Mouse (Mus musculus) E14TG2a.4 (cell line): ENCODE data around the gene Garem2.

ENCODE experiments used
- H3K27me3 ChIP-seq: 2 replicates; pipeline ENCODE4 v1.6.1; 2014; ENCODE audit warnings: low read length, control low read depth; ENCODE audit not compliant: insufficient read depth
- H3K36me3 ChIP-seq: 2 replicates; pipeline ENCODE4 v1.6.1; 2014; ENCODE audit warnings: low read length, control low read depth; ENCODE audit not compliant: insufficient read depth
- H3K4me1 ChIP-seq: replicated peaks from 2 replicates; pipeline ENCODE4 v1.6.1; 2014; ENCODE audit warnings: low read depth, low read length, control low read depth
- H3K4me3 ChIP-seq: replicated peaks from 2 replicates; pipeline ENCODE4 v1.5.1; 2014; ENCODE audit warnings: mild to moderate bottlenecking, low read length
- H3K9me3 ChIP-seq: 2 replicates; pipeline ENCODE4 v1.6.1; 2014; ENCODE audit warnings: low read length, control low read depth
- CTCF ChIP-seq: conservative IDR thresholded peaks from 2 replicates; pipeline ENCODE4 v1.5.1; 2014; ENCODE audit warnings: low read length
- NANOG ChIP-seq: IDR thresholded peaks from 2 replicates; pipeline ENCODE4 v1.6.1; 2014; ENCODE audit warnings: borderline replicate concordance, low read length, mixed read lengths
- POU5F1 ChIP-seq: IDR thresholded peaks from 2 replicates; pipeline ENCODE4 v1.6.1; 2014; ENCODE audit warnings: low read length, borderline replicate concordance

Gene Garem2

DNA sequence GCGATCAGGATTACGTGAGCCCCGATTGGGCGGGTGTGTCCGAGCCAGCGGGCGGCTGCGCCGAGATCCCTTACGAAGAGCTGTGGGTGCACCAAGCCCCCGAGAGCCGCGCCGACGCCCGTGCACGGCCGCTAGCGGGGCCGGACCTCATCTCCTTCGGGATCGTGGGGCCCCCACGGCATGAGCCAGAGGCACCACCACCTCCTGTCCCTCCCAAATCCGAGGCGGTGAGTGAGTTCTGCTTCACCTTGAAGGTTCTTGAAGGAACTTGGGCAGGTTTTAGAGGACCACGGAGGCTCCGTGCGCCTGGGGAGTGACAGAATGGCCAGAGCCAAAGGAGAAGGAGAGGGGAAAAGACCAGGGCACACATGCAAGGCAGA lies 9.8 kb downstream of the Garem2 start:
- H3K36me3 ChIP-seq: peaks cover 34% of the 10 kb centered on the region
- TF ChIP-seq CTCF (no peak), NANOG (no peak), POU5F1 (no peak)
- no peaks in the 10 kb centered on the region for H3K9me3 ChIP-seq
- H3K4me1 ChIP-seq: peaks cover 52% of the 10 kb centered on the region
- peaks cover 56% of the 10 kb centered on the region for H3K27me3 ChIP-seq
- H3K4me3 ChIP-seq: peak overlapping the region; percentile 85

DNA sequence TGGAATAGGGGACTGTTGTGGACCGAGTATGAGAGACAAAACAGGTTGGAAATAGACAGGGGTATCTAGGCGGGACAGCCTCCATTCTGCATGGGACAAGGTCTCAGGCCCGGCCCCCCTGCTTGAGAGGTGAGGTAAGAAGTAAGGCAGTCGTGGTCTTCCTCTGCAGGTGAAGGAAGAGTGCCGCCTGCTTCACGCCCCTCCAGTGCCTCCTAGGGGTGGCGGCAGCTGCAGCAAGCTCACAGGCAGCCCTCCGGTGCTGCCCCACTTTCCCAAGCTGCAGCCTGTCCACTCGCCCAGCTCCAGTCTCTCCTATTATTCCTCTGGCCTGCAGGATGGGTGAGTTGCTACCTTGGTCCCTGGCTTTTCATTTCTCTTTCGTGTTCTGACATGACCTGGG lies 10.8 kb downstream of the Garem2 start:
- peaks cover 46% of the 10 kb centered on the region for H3K27me3 ChIP-seq
- no peaks in the 10 kb centered on the region for H3K9me3 ChIP-seq
- TF ChIP-seq POU5F1: no peak
- no peak for TF ChIP-seq NANOG
- peak; percentile 35 for TF ChIP-seq CTCF
- H3K4me1 ChIP-seq: peaks cover 52% of the 10 kb centered on the region
- H3K4me3 ChIP-seq: peak overlapping the region; percentile 32
- peaks cover 43% of the 10 kb centered on the region for H3K36me3 ChIP-seq

DNA sequence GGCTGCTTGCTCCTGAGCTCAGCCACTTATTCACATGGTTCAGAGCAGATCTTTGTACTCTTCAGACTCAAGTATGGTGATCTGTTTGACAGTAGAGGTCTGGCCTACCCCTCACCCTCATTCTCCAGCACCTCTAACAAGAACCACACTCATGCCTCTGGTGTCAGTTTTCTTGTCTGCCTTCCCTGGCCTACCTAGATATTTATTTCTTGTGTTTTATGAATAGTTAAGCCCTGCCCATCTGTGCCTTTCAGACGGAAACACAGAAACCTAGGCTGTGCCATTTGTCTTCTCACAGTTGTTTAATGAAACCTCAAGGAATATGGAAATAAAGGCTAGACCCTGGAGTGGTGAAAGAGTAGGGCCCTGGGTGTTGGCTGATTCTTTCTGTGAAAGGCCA lies 13.1 kb downstream of the Garem2 start:
- Histone ChIP-seq H3K4me1 (peaks cover 47% of the 10 kb centered on the region), H3K27me3 (peaks cover 23% of the 10 kb centered on the region), H3K9me3 (no peaks in the 10 kb centered on the region), H3K4me3 (no peak overlapping the region), H3K36me3 (peaks cover 66% of the 10 kb centered on the region)
- TF ChIP-seq POU5F1: no peak
- TF ChIP-seq NANOG: no peak
- no peak for TF ChIP-seq CTCF

DNA sequence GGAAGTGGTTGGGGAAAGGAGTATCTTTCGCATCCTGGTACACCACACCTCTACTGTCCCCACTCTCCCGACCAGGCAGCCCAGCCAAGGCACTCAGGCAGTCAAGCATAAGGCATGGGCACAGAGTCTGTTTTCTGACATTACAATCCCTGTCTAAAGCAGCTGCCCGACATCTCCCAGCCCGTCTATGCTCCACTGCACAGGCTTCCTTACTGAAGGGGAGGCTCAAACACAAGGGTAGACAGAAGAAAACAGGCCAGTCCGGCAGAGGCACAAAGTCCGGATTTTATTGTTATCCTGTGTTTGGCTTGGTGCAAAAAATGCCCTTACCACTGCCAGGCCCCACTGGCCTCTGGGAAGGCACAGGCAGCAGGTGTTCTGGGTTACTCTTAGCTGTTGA lies 14.2 kb downstream of the Garem2 start:
- TF ChIP-seq CTCF: no peak
- no peak for TF ChIP-seq NANOG
- no peak for TF ChIP-seq POU5F1

DNA sequence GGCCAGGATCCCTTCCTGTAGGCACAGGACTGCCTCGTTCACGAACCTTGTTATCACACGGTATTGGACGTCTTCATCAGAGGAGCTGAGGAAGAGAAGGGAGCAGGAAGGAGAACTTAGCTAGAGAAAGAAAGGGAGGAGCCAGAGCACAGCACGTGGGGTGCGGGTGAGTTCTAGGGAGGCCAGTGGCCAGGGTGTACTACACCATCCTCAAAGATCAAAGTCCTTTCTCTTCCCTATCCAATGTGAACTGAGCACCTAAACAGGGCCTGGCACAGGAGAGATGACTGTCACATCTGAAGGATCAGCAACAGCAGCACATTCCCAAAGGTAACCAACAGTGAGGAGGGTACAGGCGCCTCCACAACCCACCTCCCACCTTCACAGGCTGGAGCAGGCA lies 15.1 kb downstream of the Garem2 start:
- TF ChIP-seq CTCF (no peak), NANOG (no peak), POU5F1 (no peak)
- Histone ChIP-seq H3K27me3 (peaks cover 7% of the 10 kb centered on the region), H3K4me1 (peaks cover 35% of the 10 kb centered on the region), H3K36me3 (peaks cover 87% of the 10 kb centered on the region), H3K4me3 (no peak overlapping the region), H3K9me3 (no peaks in the 10 kb centered on the region)

More for the DNA sequence above, 14.2 kb downstream of the Garem2 start:
- Histone ChIP-seq H3K9me3 (no peaks in the 10 kb centered on the region), H3K27me3 (peaks cover 12% of the 10 kb centered on the region), H3K36me3 (peaks cover 78% of the 10 kb centered on the region), H3K4me3 (no peak overlapping the region), H3K4me1 (peaks cover 39% of the 10 kb centered on the region)

DNA sequence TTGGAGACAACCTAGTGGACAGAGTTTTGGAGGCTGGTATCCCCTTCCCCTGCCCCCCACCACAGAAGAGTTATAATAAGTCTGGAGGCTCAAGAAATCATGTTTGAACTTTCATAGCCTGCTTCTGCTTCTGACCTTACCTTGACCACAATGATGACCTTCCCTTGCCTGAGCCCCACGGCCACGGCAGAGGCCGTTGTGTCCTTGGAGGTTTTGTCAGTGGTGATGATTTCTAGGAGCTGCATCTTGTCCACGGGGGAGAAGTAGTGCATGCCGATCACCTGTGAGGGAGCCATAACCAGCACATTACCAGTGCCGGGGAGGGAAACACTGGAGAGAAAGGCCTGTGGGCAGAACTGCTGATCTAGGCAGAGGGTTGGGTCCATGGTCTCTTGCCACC lies 17.5 kb downstream of the Garem2 start:
- TF ChIP-seq CTCF: no peak
- no peak for TF ChIP-seq NANOG
- no peak for TF ChIP-seq POU5F1
- H3K27me3 ChIP-seq: no peaks in the 10 kb centered on the region

DNA sequence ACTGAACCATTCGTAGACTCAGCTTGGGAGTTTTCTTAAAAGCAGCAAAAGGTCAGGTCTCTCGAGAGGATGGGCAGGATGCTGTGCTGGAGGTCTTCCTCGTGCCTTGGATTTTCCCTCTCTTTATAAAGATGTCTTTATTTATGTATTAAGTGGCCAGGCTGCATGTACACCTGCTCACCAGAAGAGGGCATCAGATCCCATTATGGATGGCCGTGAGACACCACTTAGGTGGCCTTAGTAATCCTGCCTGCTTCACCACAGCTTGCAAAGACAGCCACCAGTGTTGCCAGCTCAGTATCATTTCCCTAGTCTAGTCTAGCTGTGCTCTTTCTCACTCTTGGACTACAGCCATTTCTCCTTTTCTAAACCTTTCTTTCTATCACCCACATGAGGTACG lies 20.6 kb downstream of the Garem2 start:
- Histone ChIP-seq H3K27me3 (no peaks in the 10 kb centered on the region), H3K4me1 (peaks cover 9% of the 10 kb centered on the region), H3K9me3 (no peaks in the 10 kb centered on the region), H3K36me3 (peaks cover 98% of the 10 kb centered on the region), H3K4me3 (no peak overlapping the region)
- TF ChIP-seq POU5F1 (no peak), CTCF (peak; percentile 88), NANOG (no peak)

More for the DNA sequence above, 17.5 kb downstream of the Garem2 start:
- H3K4me1 ChIP-seq: peaks cover 21% of the 10 kb centered on the region
- H3K9me3 ChIP-seq: no peaks in the 10 kb centered on the region
- H3K36me3 ChIP-seq: peaks cover 99% of the 10 kb centered on the region
- no peak overlapping the region for H3K4me3 ChIP-seq

DNA sequence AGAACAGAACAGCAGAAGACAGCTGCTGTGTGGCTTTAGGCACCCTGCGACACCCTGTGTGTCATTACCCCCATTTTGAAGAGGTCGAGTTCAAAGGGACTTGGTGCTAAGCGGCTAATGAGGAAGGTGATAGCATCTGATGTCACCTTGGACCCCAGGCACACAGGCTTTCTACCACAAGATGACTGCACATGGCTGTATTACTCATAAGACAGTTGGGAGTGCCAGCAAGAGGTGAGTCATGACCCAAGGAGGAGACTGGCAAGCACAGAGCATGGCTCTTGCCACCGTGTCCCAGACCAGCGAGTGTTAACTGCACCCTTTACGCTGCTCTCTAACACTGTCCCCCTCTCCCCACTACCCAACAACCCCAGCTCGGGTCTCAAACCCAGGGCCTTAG lies 21.8 kb downstream of the Garem2 start:
- Histone ChIP-seq H3K36me3 (peaks cover 93% of the 10 kb centered on the region), H3K9me3 (no peaks in the 10 kb centered on the region), H3K27me3 (no peaks in the 10 kb centered on the region), H3K4me1 (no peaks in the 10 kb centered on the region), H3K4me3 (no peak overlapping the region)
- TF ChIP-seq NANOG (no peak), CTCF (no peak), POU5F1 (no peak)

DNA sequence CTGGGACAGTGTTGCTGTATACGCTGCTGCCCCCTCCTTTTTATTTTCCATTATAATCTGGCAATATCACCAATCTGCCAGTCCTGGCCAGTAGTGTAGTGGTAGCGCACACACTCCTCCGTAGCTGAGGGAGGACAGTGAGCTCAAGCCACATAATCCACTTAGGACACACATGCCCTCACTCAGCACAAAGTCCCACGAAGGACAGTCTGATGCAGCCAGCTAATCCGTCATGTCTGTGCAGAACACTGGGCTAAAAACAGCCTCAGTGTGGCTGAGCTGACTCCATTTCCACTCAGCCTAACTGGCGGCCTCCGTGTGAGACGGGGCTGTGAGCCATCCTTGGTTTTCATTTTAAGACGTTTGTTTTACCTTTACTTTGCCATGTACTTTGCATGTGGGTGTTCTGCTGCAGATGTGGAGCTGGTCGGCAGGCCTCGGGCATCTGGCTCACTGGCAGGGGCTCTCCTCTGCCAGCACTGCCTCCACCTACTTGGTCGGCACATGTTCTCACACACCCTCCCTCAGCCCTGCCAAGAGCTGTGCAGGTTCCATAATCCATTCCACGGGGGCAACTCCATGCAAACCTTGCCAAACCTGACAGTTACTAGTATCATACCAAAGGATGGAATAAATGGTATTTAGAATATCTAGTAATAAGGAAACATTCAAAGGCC lies 23.1 kb downstream of the Garem2 start:
- no peaks in the 10 kb centered on the region for H3K27me3 ChIP-seq
- no peak for TF ChIP-seq CTCF
- no peak for TF ChIP-seq POU5F1
- TF ChIP-seq NANOG: no peak
- no peaks in the 10 kb centered on the region for H3K9me3 ChIP-seq
- H3K4me1 ChIP-seq: no peaks in the 10 kb centered on the region
- no peak overlapping the region for H3K4me3 ChIP-seq
- H3K36me3 ChIP-seq: peaks cover 93% of the 10 kb centered on the region
